Mouse (Mus musculus) ES-Bruce4 (cell line): ENCODE results near the gene Lasp1.
A peak's percentile ranks its signal among the peaks of the same experiment; 100 is the strongest.

Source experiments
- CTCF ChIP-seq: IDR thresholded peaks from one replicate; pipeline ENCODE4 v1.8.1; 2011; ENCODE audit warnings: low read depth, low read length
- EP300 ChIP-seq: IDR thresholded peaks from 2 replicates; pipeline ENCODE4 v1.6.1; 2011; ENCODE audit warnings: low read depth, low read length; ENCODE audit not compliant: insufficient read depth
- POLR2A ChIP-seq: IDR thresholded peaks from one replicate; pipeline ENCODE4 v1.8.1; 2011; ENCODE audit warnings: low read length; ENCODE audit not compliant: insufficient read depth

DNA sequence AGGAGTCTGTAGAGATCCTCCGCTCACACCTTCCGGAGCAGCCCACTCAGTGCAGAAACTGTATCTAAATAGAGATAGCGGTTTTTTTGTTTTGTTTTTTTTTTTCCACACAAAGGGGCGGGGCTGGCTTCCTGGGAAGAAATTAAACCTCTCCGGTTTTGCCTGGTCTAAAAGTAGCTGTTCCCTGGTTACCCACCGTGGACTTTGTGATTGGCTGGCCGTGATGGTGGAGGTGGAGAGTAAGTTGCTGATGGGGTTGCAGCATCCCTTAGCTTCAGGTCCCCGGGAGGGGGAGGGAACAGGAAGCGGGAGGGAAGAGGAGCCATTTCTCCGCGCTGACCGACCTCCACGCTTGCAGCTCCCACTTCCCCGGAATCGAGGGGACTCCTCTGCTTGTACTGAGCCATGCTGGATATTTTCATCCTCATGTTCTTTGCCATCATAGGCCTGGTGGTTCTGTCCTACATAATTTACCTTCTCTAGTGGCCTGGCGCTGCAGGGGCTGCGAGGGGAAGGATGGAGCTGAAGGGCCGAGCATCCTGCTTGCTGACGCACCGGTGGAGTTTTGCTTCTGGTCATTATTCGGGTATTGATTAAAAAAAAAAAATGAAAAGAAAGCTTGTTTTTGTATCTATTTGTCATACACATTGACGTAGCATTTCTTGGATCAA, 42.3 kb downstream of the Lasp1 start:
- TF ChIP-seq CTCF (no peak), POLR2A (peak; percentile 67), EP300 (peak; percentile 33; the same call in 1 of the 2 replicates)
